Mouse (Mus musculus): ENCODE measurements at regions not wholly inside any gene's neighbourhood (a gene's known extent, or its start where the extent isn't known, plus 50 kb on each side); places are given as distances from the start of the nearest gene placed in this dataset.

GRCm38 (mm10) chr8:86309460-86309859 lies 271.0 kb downstream of the Abcc12 start:
- no peak for TF ChIP-seq CTCF (IDR thresholded peaks at IDR 0.05; ENCODE audit: borderline replicate concordance, control insufficient read depth, extremely low read depth, insufficient read depth, low read length, poor library complexity)
- TF ChIP-seq POLR2A (IDR thresholded peaks at IDR 0.05; ENCODE audit: control insufficient read depth, extremely low read depth, insufficient read depth, low read length, poor library complexity): no peak

Measured in thymus, adult 2 months (tissue).